Mouse (Mus musculus): ENCODE data around the gene Cacnb1.

Gene Cacnb1

GRCm38 (mm10) chr11:98022555-98023371, at the start of gene Cacnb1:
Gene Cacnb1, minus strand, starts transcription at chr11:98023034.
- peak; percentile 60 to 64 for DNase-seq (ENCODE audit: low spot score in 2 of 2)

DNA sequence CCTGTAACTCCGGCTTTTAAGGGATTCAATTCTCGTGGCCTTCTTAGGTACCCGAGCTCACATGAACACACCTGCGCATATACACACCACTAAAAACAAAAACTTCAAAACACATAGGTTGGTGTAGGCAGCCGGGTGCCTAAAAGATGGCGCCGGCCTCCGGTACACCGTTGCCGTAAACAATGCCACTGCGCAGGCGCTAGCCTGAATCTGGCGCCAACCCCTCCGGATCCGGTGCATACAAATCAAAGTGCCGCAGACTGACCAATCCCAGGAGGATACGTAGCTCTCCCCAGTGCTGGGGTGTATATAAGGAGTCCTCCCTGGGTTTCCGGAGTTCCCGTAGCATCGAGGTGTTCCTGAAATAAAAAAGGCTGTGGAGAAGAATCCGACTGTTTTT, 44.4 kb upstream of the Cacnb1 start:
- DNase-seq (ENCODE audit: low spot score in 2 of 2), result no peak

- DNase-seq (ENCODE audit: low spot score in 2 of 2), result no peak
Measured at GRCm38 (mm10) chr11:98066201-98066600, 43.4 kb upstream of the Cacnb1 start.

GRCm38 (mm10) chr11:98061904-98062562, 39.2 kb upstream of the Cacnb1 start:
- DNase-seq (ENCODE audit: low spot score in 2 of 2), result no peak

DNA sequence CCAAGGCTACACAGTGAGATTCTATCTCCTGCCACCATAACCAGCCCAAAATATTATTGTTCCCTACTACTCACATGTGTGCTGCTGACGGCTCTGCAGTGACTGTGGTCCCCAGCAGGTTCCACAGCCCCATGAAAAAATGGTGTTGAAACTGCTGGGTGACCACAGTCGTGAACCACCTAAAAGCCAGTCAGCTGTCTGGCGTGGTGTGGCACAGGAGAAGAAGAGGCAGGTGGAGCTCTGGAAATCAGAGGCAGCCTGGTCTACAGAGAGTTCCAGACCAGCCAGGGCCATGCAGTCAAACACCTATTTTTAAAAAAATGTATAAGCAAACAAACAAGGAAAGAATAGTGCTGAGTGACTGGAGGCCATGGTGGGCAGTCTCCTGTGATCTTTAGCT, 38.6 kb upstream of the Cacnb1 start:
- no peak for DNase-seq (ENCODE audit: low spot score in 2 of 2)

DNA sequence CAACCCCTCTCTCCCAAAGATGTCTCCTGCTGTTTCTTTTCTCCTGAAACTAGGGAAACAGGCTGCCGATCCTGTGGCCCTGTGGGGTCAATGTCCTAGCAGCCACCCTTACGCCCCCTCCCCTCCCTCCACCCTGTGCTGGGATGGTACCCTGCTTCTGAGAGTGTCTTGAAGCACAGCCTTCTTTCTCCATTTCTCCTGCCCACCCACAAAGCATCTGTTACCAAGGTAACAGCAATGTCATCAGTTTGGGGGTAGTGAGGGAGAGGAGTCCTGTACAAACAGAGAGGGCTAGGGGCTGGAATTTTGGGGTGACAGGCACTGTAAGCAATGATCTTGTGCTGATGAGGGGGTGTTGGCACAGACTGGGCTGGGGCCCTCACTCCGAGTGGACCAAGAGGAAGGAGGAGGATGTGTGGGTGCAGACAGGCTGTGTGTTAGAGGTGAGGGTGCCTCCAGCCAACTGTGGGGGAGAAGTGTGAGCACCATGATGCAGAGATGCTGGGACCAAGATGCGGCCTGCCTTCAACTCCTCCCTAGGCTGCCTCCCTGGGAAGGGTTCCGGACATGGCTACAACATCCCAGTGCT, 37.4 kb upstream of the Cacnb1 start:
- no peak for DNase-seq (ENCODE audit: low spot score in 2 of 2)

- DNase-seq (ENCODE audit: low spot score in 2 of 2), result no peak
Measured at GRCm38 (mm10) chr11:98059662-98060061, 36.8 kb upstream of the Cacnb1 start.

DNA sequence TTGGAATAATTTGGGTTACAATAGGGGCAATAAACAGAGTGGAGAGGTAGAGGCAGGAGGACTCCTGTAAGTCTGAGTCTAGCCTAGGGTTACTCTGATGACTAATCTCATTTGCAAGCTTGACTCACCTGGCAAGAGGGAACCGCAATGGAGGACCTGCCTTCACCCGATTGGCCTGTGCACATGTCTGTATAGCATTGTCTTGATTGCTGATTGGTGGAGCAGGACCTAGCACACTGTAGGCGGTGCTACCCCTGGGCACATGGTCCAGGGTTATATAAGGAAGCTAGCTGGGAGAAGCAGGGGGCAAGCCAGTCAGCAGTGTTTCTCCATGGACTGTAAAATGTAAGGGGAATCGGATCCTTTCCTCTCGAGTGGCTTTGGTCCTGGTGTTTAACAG, 35.2 kb upstream of the Cacnb1 start:
- DNase-seq (ENCODE audit: low spot score in 2 of 2), result no peak

DNA sequence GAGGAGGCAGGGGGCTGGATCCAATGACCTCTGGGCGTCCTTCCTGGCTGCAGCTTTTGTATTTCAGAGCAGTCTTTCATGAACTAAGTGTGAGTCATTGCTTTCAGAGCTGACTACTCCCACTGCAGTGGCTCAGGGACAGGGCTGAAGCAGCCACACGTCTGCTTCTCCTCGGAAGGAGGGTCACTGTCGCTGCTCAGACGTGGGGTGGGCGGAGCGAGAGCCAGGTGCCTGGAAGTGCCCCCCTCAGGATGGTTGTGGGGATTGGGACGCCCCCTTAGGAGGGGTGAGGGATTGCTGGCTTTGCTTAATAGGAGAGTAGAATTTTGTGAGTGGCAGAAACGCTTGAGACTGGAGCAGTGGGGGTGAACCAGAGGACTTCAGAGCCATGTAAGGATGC, 34.6 kb upstream of the Cacnb1 start:
- DNase-seq (ENCODE audit: low spot score in 2 of 2), result no peak

- DNase-seq (ENCODE audit: low spot score in 2 of 2), result peak; percentile 52 to 53
Measured at GRCm38 (mm10) chr11:98052989-98053834, 30.4 kb upstream of the Cacnb1 start, which contains the start of gene Stac2. Gene Stac2, minus strand, starts transcription at chr11:98053462.

DNA sequence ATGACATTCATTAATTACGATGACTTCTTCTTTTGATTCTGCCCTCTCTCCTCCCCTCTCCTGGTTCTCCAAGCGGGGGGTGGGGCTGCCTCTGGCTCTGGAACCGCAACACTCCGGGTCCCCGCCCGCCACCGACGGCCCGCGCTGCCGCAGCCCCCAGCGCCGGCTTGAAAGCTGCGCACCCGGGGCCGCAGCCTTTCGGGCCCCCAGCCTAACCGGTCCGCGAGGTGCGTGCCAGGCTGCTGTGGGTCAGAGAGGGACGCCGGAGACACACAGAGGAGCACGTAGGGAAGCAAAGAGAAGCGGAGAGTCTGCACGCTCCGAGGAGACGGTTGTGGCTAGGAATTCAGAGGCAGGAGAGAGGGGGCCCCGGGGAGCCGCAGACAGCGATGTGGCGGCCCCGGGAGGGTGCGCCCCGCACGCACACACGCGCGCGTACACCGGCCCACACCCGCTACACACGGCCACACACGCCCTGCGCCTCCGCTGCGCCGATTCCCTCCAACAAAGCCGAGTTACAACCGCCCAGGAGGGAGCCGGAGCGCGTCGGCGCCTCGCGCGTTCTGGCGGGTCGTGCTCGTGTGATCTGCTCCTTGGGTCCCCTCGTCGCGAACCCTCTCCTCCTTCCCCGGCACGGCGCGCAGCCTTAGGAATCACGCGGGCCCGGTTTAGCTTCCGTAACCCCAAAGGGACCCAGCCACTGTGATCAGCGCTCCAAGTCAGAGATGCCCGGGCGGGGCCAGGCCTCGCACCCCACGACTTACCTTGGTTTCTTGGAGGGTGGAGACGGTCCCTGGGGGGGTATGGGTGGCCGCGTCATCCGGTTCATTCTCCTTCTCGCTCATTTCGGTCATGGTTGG, 29.5 kb upstream of the Cacnb1 start:
- DNase-seq (ENCODE audit: low spot score in 2 of 2), result no peak

- no peak for DNase-seq (ENCODE audit: low spot score in 2 of 2)
Measured at GRCm38 (mm10) chr11:98051611-98052128, 28.8 kb upstream of the Cacnb1 start.

GRCm38 (mm10) chr11:98050940-98051339, 28.1 kb upstream of the Cacnb1 start:
- DNase-seq (ENCODE audit: low spot score in 2 of 2), result no peak

GRCm38 (mm10) chr11:98050520-98050815, 27.6 kb upstream of the Cacnb1 start:
- no peak for DNase-seq (ENCODE audit: low spot score in 2 of 2)

- no peak for DNase-seq (ENCODE audit: low spot score in 2 of 2)
Measured at GRCm38 (mm10) chr11:98049672-98050519, 27.1 kb upstream of the Cacnb1 start.

DNA sequence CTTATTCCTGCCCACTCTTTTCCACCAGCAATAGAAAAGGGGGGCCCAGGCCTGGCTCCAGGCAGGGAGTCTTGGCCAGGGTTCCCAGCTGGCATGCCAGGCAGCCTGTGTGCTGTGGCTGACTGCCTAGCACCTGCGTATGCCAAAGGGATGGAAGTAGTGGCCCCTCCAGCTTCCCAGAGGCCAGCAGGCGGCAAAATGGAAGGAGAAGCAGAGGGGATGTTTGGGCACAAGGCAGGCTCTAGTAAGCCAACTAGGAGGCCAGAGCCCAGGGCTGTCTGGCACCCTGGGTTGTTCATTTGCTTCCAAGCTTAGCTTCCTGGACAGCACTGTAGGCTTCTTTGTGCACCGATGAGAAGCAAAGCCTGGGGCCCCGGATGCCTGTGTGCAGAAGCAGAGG, 24.9 kb upstream of the Cacnb1 start:
- DNase-seq (ENCODE audit: low spot score in 2 of 2), result no peak

DNA sequence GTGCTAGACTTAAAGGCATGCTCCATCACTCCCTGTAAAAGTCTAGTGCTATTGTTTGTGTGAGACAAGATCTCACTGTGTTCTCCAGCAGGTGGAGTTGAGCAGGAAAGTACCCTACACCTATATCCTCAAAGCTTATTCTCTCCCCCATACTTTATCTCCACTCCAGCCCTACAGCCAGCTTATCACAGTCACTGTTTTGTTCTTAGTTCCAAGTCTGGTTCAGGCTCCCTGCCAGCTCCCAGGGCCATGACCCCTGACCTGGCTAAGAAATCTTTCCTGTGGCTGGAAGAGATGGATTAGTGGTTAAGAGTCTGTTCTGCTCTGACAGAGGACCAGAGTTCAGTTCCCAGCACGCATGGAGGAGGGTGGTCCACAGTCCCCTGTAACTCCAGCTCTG, 23.6 kb upstream of the Cacnb1 start:
- no peak for DNase-seq (ENCODE audit: low spot score in 2 of 2)

DNA sequence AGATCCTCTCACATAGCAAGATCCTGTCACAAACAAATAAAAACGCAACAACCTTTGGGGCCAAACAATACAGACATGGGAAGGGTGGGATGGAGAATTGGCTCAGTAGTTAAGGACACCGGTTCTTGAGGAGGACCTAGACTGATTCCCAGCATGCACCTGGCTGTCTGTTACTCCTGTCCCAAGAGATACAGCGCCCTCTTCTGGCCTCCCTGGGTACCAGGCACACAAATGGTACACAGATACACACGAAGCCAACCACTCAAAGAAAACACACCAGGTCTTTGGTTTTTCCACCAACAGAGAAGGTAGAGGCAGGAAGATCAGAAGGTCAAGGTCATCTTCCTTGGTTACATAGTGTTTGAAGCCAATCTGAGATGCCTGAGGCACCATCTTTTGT, 22.8 kb upstream of the Cacnb1 start:
- DNase-seq (ENCODE audit: low spot score in 2 of 2), result no peak

- DNase-seq (ENCODE audit: low spot score in 2 of 2), result no peak
Measured at GRCm38 (mm10) chr11:98044074-98044473, 21.2 kb upstream of the Cacnb1 start.

- no peak for DNase-seq (ENCODE audit: low spot score in 2 of 2)
Measured at GRCm38 (mm10) chr11:98042741-98043140, 19.9 kb upstream of the Cacnb1 start.
